Mouse (Mus musculus): Measurements from ENCODE around the gene Gadl1.

Gene Gadl1

GRCm38 (mm10) chr9:115909155-115909554 lies at the start of gene Gadl1:
Gadl1 (plus strand) TSS chr9:115909455.
- DNase-seq (ENCODE audit: low spot score), result no peak

- no peak for DNase-seq (ENCODE audit: low spot score)
Observed at GRCm38 (mm10) chr9:115862802-115863201, 46.5 kb upstream of the Gadl1 start.

- DNase-seq (ENCODE audit: low spot score), result no peak
Observed at GRCm38 (mm10) chr9:115863326-115863725, 45.9 kb upstream of the Gadl1 start.

- DNase-seq (ENCODE audit: low spot score), result no peak
Observed at GRCm38 (mm10) chr9:115867277-115867676, 42.0 kb upstream of the Gadl1 start.

- no peak for DNase-seq (ENCODE audit: low spot score)
Observed at GRCm38 (mm10) chr9:115870168-115870567, 39.1 kb upstream of the Gadl1 start.

- DNase-seq (ENCODE audit: low spot score), result no peak
Observed at GRCm38 (mm10) chr9:115870640-115871039, 38.6 kb upstream of the Gadl1 start.

GRCm38 (mm10) chr9:115880500-115880899 lies 28.8 kb upstream of the Gadl1 start:
- no peak for DNase-seq (ENCODE audit: low spot score)

GRCm38 (mm10) chr9:115881137-115881536 lies 28.1 kb upstream of the Gadl1 start:
- DNase-seq (ENCODE audit: low spot score), result no peak

GRCm38 (mm10) chr9:115882627-115883200 lies 26.5 kb upstream of the Gadl1 start:
- DNase-seq (ENCODE audit: low spot score), result no peak

GRCm38 (mm10) chr9:115883413-115883812 lies 25.8 kb upstream of the Gadl1 start:
- no peak for DNase-seq (ENCODE audit: low spot score)

GRCm38 (mm10) chr9:115887571-115887970 lies 21.7 kb upstream of the Gadl1 start:
- no peak for DNase-seq (ENCODE audit: low spot score)

GRCm38 (mm10) chr9:115893131-115893530 lies 16.1 kb upstream of the Gadl1 start:
- DNase-seq (ENCODE audit: low spot score), result no peak

GRCm38 (mm10) chr9:115893947-115894346 lies 15.3 kb upstream of the Gadl1 start:
- no peak for DNase-seq (ENCODE audit: low spot score)

GRCm38 (mm10) chr9:115908325-115908724 lies 930 bp upstream of the Gadl1 start:
- no peak for DNase-seq (ENCODE audit: low spot score)

GRCm38 (mm10) chr9:115914006-115914405 lies 4.8 kb downstream of the Gadl1 start:
- DNase-seq (ENCODE audit: low spot score), result no peak

GRCm38 (mm10) chr9:115915586-115916270 lies 6.5 kb downstream of the Gadl1 start:
- DNase-seq (ENCODE audit: low spot score), result no peak

GRCm38 (mm10) chr9:115919736-115920135 lies 10.5 kb downstream of the Gadl1 start:
- DNase-seq (ENCODE audit: low spot score), result no peak

GRCm38 (mm10) chr9:115922662-115923061 lies 13.4 kb downstream of the Gadl1 start:
- no peak for DNase-seq (ENCODE audit: low spot score)

- no peak for DNase-seq (ENCODE audit: low spot score)
Observed at GRCm38 (mm10) chr9:115924094-115924493, 14.8 kb downstream of the Gadl1 start.

GRCm38 (mm10) chr9:115931803-115932202 lies 22.5 kb downstream of the Gadl1 start:
- DNase-seq (ENCODE audit: low spot score), result no peak

- no peak for DNase-seq (ENCODE audit: low spot score)
Observed at GRCm38 (mm10) chr9:115932741-115933140, 23.5 kb downstream of the Gadl1 start.

GRCm38 (mm10) chr9:115933243-115933964 lies 24.1 kb downstream of the Gadl1 start:
- DNase-seq (ENCODE audit: low spot score), result no peak

GRCm38 (mm10) chr9:115934288-115934687 lies 25.0 kb downstream of the Gadl1 start:
- DNase-seq (ENCODE audit: low spot score), result no peak

All from MN1 (cell line).